Mouse (Mus musculus): ENCODE measurements around the gene Nvl.

DNA sequence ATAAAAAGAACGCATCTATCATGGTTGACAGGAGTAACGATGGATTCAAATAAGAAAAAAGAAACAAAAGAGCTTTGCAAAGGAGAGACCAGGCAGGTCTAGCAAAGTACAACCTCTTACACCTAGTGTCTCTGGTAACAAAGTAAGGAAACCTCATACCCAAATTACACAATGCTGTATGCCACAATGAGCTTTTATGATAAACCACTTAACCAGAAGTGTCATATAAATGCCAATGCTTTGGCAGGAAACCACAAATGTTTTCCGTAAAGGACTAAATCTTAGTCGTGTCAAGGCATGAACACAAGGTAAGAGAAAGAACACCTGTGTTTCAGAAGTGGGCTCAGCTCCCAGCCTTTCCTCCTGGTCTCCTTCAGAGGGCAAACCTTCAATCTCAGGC is 26.9 kb downstream of the Nvl start:
- no peak for TF ChIP-seq CTCF (IDR thresholded peaks at IDR 0.05; ENCODE audit: extremely low read depth, insufficient read depth, low read length)
- TF ChIP-seq POLR2A (IDR thresholded peaks at IDR 0.05; ENCODE audit: extremely low read depth, insufficient read depth, low read length), result no peak

Measured in cortical plate, adult 2 months (tissue).